Mouse (Mus musculus) erythroblast, adult 5-6 weeks (primary cell): ENCODE data around the gene Pskh1. TPM values are rescaled to one million over a fixed set of nuclear protein-coding genes. Genes with fewer than 3 reads are reported as not detected.

Source experiments
- ATAC-seq: replicated peaks from 2 replicates; pipeline ENCODE4 v1.8.0; 2016; ENCODE audit warnings: moderate number of reproducible peaks, mild to moderate bottlenecking, moderate TSS enrichment, inconsistent platforms; ENCODE audit not compliant: poor library complexity, low FRiP score, severe bottlenecking
- total RNA-seq, 2 experiments: library from RNA; stranded (forward) in 1 of 2; stranded (reverse) in 1 of 2; fragments of 150-400 nt in 1 of 2; fragments of 200-764, 138-1000 nt in 1 of 2; gene quantifications; 2 replicates each; pipeline versions ENCODE4 v1.2.3 to v1.2.4; 2015 to 2017; ENCODE audit warnings: low replicate concordance in 2 of 2

The Pskh1 gene
- total RNA-seq (2015; ENCODE audit: low replicate concordance): 6.3 TPM in 2 replicates
- 6.1 and 6.7 TPM in 2 replicates for total RNA-seq (2017; ENCODE audit: low replicate concordance)

DNA sequence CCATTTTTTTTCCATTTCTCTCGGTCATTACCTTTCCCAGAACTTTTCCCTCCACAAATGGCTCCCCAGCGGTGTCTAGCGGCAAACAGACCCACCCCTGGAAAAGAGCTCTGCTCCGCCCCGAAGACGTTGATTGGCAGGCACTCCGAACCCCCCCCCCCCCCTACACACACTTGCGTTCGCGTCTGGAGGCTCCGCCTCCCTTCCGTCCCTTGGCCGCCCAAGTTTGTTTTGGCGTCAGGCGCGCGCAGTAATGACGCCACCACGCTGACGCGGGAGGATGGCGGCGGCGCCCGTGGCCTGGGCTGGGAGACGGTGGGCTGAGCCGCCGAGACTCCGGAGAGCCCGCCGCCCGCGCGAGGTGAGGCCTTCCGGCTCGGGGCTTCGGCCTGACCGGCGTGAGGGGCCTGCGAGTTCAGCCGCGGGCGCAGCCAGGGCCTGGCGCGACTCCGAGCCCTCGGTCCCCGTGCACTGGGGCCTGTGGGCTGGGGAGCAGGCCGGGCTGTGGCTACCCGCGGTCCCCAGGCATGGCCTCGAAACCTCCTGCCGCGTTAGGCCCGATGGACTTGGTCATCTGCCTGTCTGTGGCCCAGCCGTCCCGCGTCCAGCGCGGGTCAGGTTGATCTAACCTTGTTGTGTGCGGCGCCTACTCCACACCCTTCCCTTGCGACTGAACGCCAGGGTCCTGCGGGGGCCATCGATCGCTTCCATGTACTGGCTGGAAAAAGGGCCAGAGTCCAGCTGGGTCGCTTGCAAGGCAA is at the start of gene Pskh1:
Gene Pskh1 (plus strand): TSS at position 262 of the 761 bp plus-strand sequence.
- ATAC-seq: peak; percentile 93

DNA sequence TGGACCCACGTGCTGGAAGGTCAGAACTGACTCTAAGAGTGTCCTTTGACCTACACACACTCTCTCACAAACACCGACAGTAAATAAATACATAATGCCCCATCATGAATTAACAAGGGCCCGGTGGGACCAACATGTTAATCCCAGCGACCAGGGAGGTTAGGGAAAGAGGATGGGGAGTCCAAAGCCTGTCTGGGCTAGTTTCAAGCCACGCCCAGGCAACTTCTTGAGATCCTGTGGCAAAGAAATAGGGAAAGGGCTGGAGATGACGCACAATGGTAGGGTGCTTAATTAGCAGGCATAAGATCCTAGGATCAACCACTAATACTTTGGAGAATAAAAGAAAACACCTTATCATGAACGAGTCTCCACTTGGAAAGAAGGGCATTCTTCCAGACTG is 49.6 kb upstream of the Pskh1 start:
- no peak for ATAC-seq

DNA sequence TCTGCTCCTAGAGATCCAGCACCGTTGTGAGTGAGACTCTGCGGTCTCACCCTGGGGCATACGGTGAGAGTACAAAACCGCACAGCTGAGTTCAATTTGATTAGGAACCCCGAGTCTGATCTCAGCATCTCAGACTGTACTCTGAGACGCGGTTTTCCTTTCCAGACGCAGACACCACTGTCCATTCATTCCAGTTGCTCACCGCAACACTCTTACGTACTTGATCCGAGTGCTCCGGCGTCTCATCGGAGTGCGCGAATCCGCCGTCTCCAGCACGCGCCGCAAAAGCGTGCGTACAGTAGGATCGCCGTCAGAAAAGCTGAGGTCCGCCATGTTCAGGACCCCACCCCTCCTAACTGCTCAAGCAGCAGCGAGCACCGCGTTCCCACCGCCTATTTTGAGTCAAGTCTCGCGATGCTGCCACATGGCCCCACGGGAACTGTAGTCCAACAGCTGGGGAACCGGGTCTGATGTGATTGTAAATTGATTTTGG is 48.5 kb upstream of the Pskh1 start:
- peak; percentile 80 for ATAC-seq

DNA sequence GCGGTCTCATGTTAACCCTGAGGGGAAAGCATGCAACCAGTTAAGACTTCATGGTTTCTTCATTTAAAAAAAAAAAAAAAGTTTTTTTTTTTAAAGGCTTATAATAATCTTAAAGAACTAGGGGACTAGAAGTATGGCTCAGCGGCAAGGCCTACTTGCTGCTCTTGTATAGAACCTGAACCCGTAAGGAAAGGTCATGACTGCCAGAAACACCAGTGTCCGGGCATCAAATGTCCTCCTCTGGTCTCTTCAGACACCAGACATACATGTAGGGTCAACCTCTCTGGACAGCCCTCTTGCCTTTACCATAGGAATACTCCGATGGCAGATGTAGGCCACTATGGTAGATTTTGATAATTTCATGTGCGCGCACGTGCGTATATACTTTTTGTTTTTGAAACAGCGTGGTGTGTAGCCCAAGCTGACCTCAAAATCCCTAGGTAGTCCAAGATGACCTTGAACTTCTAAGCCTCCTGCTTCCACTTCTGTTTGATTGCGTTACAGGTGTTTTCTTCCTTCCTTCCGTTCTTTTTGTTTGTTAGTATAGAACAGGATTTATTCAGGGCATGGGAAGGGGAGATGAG is 48.0 kb upstream of the Pskh1 start:
- no peak for ATAC-seq

DNA sequence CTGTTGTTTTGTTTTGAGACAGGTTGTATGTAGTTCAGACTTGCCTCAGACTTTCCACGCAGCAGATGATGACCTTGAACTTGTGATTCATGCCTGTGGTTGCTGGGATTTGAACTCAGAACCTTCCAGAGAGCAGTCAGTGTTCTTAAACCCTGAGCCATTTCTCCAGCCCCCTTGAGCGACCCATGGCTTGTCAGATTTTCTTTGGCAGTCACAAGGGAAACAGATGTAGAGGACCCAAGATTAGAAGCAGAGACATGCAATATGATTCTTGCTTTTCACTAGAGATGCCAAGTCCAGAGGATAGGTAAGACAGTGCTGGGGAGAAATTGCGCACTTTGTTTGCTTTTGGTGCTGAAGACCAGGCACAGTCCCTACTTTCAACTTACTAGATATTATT is 47.1 kb upstream of the Pskh1 start, which contains the start of gene Cenpt:
Gene Cenpt (minus strand): TSS at position 101 of the 400 bp plus-strand sequence.
- ATAC-seq: no peak

DNA sequence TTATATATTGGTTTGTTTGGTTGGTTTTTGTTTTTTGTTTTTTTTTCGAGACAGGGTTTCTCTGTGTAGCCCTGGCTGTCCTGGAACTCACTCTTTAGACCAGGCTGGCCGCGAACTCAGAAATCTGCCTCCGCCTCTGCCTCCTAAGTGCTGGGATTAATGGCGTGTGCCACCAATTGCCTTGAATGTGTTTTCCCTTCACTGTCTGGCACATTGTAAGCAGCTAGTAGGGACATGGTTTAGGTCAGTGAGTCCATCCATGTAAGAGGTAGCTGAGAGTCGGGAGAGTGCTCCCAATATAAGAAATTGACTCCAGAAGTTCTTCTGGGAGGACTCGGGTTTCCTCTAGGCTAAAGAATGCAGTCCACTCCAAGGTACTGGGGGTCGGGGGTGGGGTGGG is 45.9 kb upstream of the Pskh1 start:
- ATAC-seq: no peak

DNA sequence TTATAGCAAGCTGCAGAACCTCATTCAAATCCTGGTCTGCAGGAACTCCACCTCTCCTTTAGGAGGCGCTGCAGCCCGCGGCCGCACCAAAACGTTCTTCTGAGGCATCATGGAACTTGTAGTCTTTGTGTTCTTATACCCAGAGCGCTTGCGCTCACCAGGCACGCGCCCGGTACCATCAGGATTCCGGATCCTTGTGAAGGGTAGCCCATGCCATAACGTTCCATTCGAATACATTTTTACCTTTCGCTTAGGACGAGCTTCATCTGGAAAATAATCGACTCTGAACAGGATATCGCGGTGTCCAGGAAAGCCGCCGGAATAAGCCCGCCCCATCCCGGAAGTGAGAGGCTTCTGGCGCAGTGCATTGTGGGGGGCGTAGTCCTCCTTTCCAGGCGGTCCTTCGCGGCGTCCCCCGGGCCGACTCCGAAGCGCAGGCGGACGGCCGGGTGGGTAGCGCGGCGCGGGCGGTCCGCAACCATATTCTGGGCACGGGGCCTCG is 45.5 kb upstream of the Pskh1 start, which contains the start of gene Thap11:
Gene Thap11 (plus strand): TSS at position 418 of the 502 bp plus-strand sequence.
- peak; percentile 71 for ATAC-seq

DNA sequence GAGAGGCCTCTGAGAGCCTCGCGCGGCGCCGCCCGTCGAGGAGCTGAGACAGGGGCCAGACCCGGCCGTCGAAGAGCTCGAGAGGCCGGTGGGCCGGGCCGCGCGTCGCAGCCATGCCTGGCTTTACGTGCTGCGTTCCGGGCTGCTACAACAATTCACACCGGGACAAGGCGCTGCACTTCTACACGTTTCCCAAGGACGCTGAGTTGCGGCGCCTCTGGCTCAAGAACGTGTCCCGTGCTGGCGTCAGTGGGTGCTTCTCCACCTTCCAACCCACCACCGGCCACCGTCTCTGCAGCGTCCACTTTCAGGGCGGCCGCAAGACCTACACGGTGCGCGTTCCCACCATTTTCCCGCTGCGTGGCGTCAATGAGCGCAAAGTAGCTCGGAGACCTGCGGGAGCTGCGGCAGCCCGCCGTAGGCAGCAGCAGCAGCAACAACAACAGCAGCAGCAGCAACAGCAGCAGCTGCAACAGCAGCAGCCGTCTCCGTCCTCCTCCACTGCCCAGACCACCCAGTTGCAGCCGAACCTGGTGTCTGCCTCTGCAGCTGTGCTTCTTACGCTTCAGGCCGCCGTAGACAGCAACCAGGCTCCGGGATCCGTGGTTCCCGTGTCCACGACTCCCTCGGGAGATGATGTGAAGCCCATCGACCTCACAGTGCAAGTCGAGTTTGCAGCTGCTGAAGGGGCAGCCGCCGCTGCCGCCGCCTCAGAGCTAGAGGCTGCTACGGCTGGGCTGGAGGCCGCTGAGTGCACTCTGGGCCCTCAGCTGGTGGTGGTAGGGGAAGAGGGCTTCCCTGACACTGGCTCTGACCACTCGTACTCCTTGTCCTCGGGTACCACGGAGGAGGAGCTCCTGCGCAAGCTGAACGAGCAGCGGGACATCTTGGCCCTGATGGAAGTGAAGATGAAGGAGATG is 44.7 kb upstream of the Pskh1 start:
- peak; percentile 4; the same call in 1 of the 2 replicates for ATAC-seq

DNA sequence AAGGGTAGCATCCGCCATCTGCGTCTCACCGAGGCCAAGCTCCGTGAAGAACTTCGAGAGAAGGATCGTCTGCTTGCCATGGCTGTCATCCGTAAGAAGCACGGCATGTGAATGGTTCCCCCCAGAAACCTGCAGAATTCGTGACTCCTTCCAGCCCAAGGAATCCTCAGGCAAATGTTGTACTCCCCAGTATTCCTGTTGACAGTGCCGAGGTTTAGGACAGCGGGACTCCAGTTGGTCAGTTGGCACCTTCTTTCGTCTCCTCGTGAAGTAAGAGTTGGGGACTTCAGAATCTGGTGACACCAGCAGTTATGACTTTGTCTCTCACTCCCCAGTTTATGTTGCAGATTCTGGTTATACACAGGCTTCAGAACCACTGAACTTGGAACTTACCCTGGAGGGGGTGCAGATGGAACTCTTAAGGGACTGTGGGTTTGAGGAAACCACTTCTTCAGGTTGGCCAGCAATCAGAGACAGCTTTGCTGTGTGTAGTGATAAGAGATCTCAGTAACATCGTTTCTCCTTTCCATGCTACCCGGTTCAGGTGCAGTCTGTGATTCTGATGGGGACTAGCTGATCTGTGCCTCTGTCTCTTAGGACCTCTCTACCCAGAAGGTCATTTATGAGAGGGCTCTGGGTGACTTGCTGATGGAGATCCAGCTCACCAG is 43.9 kb upstream of the Pskh1 start:
- ATAC-seq: no peak

DNA sequence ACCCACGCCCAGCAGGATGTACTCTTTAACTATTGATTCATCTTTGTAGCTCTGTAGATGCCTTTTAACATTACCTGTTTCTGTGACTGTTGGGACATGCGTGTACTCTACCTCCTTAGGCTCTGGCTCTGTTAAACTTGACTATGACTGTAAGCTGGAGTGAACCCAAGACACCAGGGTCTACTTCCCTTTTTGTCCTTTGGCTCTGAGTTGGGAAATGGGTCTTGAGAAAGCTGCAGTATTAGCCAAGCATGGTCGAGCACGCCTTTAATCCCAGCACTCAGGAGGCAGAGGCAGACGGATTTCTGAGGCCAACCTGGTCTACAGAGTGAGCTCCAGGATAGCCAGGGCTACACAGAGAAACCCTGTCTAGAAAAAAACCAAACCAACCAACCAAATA is 41.7 kb upstream of the Pskh1 start:
- ATAC-seq: no peak

DNA sequence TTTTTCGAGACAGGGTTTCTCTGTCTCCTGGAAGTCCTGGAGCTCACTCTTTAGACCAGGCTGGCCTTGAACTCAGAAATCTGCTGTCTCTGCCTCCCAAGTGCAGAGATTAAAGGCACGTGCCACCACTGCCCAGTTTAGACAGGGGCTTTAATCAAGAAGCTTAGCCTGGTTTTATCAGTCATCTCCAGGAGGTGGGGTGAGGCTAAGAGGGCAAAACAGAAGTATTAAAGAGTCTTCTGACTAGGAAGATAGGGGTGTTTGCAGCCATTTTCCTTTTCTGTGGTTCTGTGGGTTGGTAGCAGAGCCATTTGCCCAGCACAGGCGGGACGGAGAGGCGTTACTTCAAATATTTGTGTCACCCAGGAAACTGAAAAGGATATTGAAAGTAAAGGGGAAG is 40.9 kb upstream of the Pskh1 start:
- peak; percentile 18; the same call in 1 of the 2 replicates for ATAC-seq

DNA sequence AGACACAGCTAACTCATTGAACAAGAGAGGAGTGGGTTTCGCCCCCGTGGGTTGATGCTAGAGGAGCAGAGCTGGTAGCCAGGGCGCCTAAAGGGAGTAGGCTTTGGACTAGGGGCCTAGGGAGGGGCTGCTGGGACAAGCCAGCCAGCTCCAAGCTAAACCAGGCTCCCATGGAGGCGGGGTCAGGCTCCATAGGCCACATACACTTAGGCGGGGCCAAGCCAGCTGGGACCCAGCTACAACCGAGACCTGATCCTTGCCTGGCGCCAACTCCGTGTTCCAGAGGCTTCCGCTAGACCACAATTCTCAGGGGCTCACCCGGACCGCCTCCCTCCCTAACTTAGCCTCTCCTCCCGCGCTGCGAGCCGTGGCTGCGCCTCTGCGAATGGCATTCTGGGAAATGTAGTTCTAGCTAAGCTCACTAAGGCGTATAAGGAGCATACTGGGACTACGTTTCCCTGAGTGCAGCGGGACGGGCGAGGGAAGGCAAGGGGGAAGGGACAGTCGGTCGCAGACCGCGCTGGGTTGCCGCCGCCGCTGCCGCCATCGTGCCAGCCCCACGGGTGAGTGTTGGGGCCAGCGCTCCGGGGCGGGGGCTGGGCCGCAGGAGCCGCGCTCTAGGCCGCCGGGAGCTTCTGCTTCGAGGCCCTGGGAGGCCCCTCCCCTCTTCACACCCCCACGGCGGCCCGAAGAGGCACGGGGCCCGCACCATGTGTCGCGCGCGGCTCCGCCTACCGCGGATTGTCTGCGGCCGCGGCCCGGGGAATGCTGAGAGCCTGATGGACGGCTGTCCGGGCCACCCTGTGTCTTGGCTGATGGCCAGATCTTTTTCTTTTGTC is 39.9 kb upstream of the Pskh1 start, which contains the start of gene Nutf2:
Gene Nutf2 (plus strand): TSS at position 438 of the 839 bp plus-strand sequence.
- peak; percentile 83 for ATAC-seq

DNA sequence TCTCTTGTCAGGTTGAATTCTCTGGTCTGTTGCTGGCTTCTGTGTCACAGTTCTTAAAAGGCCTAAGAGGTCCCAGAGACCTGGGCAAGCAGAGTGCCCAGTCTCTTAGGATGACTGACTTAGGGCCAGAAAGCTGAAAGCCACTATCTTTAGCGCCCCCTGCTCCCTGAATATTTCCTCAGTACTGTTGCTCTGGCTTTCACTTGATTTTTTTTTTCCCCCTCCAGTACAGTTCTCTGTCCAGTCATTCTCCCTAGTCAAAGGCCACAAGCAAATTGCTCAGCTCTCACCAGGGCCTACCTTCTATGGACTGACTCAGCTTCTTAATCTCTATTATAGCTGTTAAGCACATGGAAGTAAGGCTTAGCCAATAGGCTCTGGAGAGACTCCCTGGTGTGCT is 38.3 kb upstream of the Pskh1 start:
- 0 out of 2 replicates have a peak, but pooled peaks have one; percentile 7 for ATAC-seq

DNA sequence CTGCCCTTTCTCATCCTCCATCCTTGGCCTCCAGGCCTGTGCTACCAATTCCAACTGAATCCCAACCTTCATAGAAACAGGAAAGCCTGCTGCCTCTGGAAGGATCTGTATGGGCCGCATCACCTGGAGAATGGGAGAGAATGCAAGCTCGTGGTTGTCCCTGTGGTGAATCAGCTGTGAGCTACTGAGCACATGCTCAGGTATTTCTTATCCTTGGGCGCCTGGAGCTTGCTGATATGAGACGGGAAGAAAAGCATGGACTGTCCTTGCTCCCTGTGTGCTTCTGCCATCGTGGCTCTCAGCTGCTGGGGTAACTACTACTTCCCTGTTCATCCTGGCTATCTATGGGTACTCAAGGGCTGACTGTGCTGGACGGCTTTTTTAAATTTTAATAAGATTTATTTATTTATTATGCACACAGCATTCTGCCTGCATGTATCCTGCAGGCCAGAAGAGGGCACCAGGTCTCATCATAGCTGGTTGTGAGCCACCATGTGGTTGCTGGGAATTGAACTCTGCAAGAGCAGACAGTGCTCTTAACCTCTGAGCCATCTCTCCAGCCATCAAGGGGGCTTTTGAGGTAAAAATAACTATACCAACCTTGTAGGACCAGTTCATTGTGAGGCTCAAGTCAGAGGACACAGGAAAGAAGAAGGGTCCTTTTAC is 33.7 kb upstream of the Pskh1 start:
- ATAC-seq: no peak

DNA sequence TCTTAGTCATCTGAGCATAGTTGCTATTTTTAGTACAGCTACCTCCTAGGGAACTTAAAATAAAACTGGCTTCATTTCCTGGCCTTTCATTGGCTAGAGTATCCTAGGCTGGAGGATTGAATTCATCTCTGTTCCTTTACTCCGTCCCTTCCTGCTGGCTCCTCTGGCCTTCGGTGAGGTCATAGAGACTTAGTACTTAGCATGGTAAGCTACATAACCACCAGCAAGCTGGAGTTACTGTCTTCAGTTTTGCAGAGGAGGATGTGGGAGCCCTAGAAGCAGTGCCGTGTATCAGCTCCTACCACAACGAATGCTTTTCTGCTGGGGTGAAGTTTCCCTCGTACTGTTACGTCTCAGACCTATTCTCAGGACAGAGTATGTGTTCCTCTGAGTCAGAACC is 25.9 kb upstream of the Pskh1 start:
- no peak for ATAC-seq

DNA sequence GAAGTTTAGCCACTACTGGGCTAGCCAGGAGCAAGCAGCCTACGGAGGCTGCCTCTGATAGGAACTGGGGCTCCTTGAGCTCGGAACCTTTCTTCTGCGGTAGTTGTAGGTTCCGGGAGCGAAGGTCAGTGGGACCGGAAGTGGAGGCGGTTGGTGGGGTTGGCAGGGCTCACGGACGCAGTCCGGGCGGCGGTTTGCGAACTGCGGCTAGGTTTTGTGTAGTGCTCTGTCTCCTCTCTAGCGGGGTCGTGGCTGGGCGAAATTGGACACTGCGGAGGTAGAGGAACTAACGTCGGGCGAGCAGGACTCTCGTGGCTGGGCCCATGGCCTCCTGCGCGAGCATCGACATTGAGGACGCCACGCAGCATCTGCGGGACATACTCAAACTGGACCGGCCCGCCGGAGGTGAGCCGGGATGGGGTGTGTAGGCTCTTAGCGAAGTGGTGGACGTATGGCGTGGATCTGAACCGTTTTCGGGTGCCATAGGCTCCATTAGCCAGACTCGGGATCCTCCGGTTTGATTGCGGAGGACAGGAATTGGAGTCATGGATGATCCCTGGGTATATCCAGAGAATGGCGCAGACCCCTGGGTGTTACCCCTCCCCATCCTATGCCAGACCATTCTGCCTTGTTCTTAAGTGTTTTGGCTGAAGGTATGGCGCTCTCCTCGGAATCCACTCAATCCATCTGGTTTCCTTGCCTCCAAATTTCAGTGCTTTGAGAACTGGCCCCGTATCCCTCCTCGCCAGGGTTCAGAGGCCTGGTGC is 19.3 kb upstream of the Pskh1 start, which contains the start of gene Edc4:
Gene Edc4 (plus strand): TSS at position 128 of the 767 bp plus-strand sequence.
- peak; percentile 92 for ATAC-seq
